Mouse (Mus musculus) cerebellum, adult 11 months (tissue): Measurements from ENCODE around the gene Olfr1281.
"Not testable (repeated sequence)": the region's sequence is repeated elsewhere in the genome, so short reads cannot be mapped to it uniquely, and the experiment has no call there.

Source experiments
- DNase-seq: peaks from one replicate; pipeline ENCODE4 v3.0.0; 2022

Gene Olfr1281

GRCm38 (mm10) chr2:111326220-111326619 is at the start of gene Olfr1281:
Gene Olfr1281 (plus strand): TSS chr2:111326520.
- DNase-seq: no peak

- DNase-seq: no peak
These were observed 36.5 kb upstream of the Olfr1281 start, which contains the start of gene Olfr1278 for GRCm38 (mm10) chr2:111289836-111290235. Gene Olfr1278 (plus strand): TSS chr2:111290136.

DNA sequence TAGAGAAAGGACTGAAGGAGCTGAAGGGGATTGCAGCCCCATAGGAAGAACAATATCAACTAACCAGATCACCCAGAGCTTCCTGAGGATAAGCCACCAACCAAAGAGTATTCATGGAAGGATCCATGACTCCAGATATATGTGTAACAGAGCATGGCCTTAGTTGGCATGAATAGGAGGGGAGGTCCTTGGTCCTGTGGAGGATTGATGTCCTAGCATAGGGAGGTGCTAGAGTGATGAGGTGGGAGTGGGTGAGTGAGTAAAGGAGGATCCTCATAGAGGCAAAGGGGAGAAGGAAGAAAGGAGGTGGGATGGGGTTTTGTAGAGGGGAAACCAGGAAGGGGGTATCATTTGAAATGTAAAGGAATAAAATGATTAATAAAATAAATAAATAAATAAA is 27.8 kb upstream of the Olfr1281 start:
- DNase-seq: no peak

DNA sequence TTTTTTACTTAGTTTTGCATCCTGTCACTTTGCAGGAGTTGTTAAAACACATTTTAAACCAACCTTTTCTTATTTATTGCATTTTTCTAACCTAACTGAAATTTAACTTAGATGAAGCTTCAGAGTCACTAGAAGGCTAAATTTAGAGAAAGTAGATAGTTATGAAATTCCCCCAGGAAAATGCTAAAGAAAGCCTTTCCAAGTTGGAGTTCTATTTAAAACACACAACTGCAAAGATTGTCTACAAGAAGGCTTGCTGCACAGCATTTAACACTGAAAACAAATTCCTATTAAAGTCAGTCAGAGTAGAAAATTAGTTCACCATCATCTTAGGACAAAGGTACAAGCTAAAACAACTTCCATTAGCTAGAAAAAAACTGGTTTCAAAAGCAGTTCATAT is 25.9 kb upstream of the Olfr1281 start, which contains the start of gene Olfr1279:
Gene Olfr1279, plus strand, starts transcription at position 262 of the 400 bp plus-strand sequence.
- DNase-seq: no peak

- no peak for DNase-seq
These were observed 12.6 kb upstream of the Olfr1281 start, which contains the start of gene Olfr1280 for GRCm38 (mm10) chr2:111313717-111314116. Gene Olfr1280 (plus strand): TSS chr2:111314017.

DNA sequence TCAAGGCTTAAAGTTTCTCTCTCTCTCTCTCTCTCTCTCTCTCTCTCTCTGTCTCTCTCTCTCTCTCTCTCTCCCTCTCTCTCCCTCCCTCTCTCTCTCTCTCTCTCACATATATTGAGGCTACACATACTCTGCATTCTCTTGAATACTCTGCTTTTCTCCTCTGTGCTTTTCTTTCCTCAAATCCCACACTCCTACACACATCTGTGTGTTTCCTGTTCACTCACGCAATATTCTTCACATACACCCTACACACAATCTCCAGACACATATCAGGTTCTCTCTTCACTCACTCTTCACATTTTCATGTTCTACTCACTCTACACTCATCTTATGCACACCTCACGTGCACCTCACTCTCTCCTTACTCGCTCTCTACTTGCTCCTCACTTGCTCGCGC is 7.4 kb downstream of the Olfr1281 start:
- DNase-seq: not testable (repeated sequence)

DNA sequence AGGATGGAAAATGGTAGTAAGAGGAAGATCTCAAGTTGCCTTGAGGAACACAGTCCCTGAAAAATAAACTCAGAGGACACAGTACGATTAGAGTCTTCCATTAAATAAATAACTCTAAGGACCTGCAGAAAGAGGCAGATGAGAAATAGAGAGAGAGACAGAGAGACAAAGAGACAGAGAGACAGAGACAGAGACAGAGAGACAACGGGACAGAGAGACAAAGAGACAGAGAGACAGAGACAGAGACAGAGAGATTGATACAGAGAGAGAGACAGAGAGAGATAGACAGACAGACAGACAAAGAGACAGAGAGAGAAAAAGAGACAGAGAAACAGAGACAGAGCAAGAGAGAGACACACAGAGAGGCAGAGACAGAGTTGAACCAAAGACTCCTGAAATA is 9.7 kb downstream of the Olfr1281 start, which contains the start of gene Olfr1282:
Gene Olfr1282, minus strand, starts transcription at position 101 of the 400 bp plus-strand sequence.
- no peak for DNase-seq

GRCm38 (mm10) chr2:111366490-111366889 is 40.2 kb downstream of the Olfr1281 start, which contains the start of gene Olfr1283:
Gene Olfr1283 (plus strand): TSS chr2:111366790.
- no peak for DNase-seq

DNA sequence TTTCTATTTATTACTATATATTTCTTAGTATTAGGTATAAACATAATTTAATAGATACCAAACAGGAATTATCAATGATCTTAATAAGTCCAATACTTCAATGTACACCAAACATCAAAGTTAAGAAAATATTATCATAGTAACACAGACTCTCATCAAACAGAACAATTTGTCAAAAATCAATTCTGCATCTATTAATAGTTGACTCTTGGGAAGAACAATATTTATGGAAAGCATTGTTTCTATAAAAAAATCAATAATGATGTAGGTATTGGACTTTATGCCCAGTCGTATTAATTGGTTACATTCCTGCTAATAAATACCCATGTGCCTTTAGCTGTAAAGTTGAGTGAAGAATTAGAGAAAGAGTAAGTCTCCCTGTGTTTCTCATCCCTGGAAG is 48.9 kb downstream of the Olfr1281 start, which contains the start of gene Olfr1284:
Gene Olfr1284, plus strand, starts transcription at position 301 of the 400 bp plus-strand sequence.
- no peak for DNase-seq
